Mouse (Mus musculus): Measurements from ENCODE around the gene Ccdc84. TPM values are rescaled to one million over a fixed set of nuclear protein-coding genes. Genes with fewer than 3 reads are reported as not detected.
A peak's percentile ranks its signal among the peaks of the same experiment; 100 is the strongest.

Ccdc84 gene
- polyA plus RNA-seq, 1 experiment = 30.9 TPM

GRCm38 (mm10) chr9:44407752-44408097, 10.6 kb downstream of the Ccdc84 start:
- no peak overlapping the region for H3K27ac ChIP-seq (ENCODE audit: control insufficient read depth, insufficient read depth, low read length)
- DNase-seq = no peak
- H3K27me3 ChIP-seq (ENCODE audit: control insufficient read depth, insufficient read depth, low read length) = no peaks in the 10 kb centered on the region
- H3K4me3 ChIP-seq (ENCODE audit: control insufficient read depth, insufficient read depth, low read length) = peak overlapping the region; percentile 91
- peaks cover 6% of the 10 kb centered on the region; the same call in 1 of the 2 replicates for H3K4me1 ChIP-seq (replicated peaks; ENCODE audit: control insufficient read depth, insufficient read depth, low read length)
- TF ChIP-seq CTCF (IDR thresholded peaks at IDR 0.05; ENCODE audit: borderline replicate concordance, control insufficient read depth, extremely low read depth, insufficient read depth, low read length, poor library complexity) = 0 out of 2 replicates have a peak, but pooled peaks have one; percentile 40
- TF ChIP-seq POLR2A (IDR thresholded peaks at IDR 0.05; ENCODE audit: control insufficient read depth, extremely low read depth, insufficient read depth, low read length, poor library complexity) = 0 out of 2 replicates have a peak, but pooled peaks have one; percentile 19
- H3K36me3 ChIP-seq (ENCODE audit: control insufficient read depth, insufficient read depth, low read length) = peaks cover 38% of the 10 kb centered on the region
- under 1% methylated on average over 24 of the region's 24 CpGs for WGBS

GRCm38 (mm10) chr9:44406906-44407751, 11.2 kb downstream of the Ccdc84 start, which contains the start of the genes Rps25 and Trappc4:
Rps25 (plus strand) TSS chr9:44407139.
Trappc4 (minus strand) TSS chr9:44407600.
- Histone ChIP-seq H3K36me3 (ENCODE audit: control insufficient read depth, insufficient read depth, low read length) (peaks cover 43% of the 10 kb centered on the region), H3K4me1 (replicated peaks; ENCODE audit: control insufficient read depth, insufficient read depth, low read length) (peaks cover 6% of the 10 kb centered on the region; the same call in 1 of the 2 replicates), H3K27ac (ENCODE audit: control insufficient read depth, insufficient read depth, low read length) (peak within 1 kb of the TSS; percentile 76), H3K4me3 (ENCODE audit: control insufficient read depth, insufficient read depth, low read length) (peak within 1 kb of the TSS; percentile 91), H3K27me3 (ENCODE audit: control insufficient read depth, insufficient read depth, low read length) (no peaks in the 10 kb centered on the region)
- under 1% methylated on average over 51 of the region's 51 CpGs for WGBS
- DNase-seq = peak; percentile 92
- peak; percentile 52 for TF ChIP-seq POLR2A (IDR thresholded peaks at IDR 0.05; ENCODE audit: control insufficient read depth, extremely low read depth, insufficient read depth, low read length, poor library complexity)
- TF ChIP-seq CTCF (IDR thresholded peaks at IDR 0.05; ENCODE audit: borderline replicate concordance, control insufficient read depth, extremely low read depth, insufficient read depth, low read length, poor library complexity) = no peak

- DNase-seq = no peak
- Histone ChIP-seq H3K27ac (ENCODE audit: control insufficient read depth, insufficient read depth, low read length) (no peak overlapping the region), H3K4me1 (replicated peaks; ENCODE audit: control insufficient read depth, insufficient read depth, low read length) (peaks cover 6% of the 10 kb centered on the region; the same call in 1 of the 2 replicates), H3K27me3 (ENCODE audit: control insufficient read depth, insufficient read depth, low read length) (no peaks in the 10 kb centered on the region), H3K4me3 (ENCODE audit: control insufficient read depth, insufficient read depth, low read length) (no peak overlapping the region), H3K36me3 (ENCODE audit: control insufficient read depth, insufficient read depth, low read length) (peaks cover 43% of the 10 kb centered on the region)
- TF ChIP-seq POLR2A (IDR thresholded peaks at IDR 0.05; ENCODE audit: control insufficient read depth, extremely low read depth, insufficient read depth, low read length, poor library complexity) (no peak), CTCF (IDR thresholded peaks at IDR 0.05; ENCODE audit: borderline replicate concordance, control insufficient read depth, extremely low read depth, insufficient read depth, low read length, poor library complexity) (no peak)
- 95% methylated on average over 3 of the region's 3 CpGs for WGBS
Measured at GRCm38 (mm10) chr9:44405011-44405410, 13.4 kb downstream of the Ccdc84 start.

DNA sequence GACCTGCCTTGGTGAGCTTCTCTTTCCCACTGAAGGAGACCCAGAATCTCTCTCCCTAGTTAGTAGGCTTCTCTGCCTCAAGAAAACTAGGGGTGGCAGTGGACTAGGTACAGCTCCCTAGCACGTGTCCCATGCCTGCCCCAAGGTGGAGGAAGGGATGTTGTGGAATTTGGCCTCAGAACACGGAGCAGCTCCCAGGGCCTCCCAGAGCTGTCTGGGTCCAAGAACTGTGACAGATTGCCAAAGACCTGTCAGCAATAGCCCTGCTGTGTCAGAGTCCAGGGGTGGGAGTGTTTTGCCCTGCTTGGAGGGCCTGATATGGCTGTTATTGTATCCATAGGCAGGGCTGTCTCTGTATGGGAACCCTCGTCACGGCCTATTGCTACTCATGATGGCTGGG, 17.3 kb downstream of the Ccdc84 start:
- no peak overlapping the region for H3K4me3 ChIP-seq (ENCODE audit: control insufficient read depth, insufficient read depth, low read length)
- no peak overlapping the region for H3K27ac ChIP-seq (ENCODE audit: control insufficient read depth, insufficient read depth, low read length)
- no peaks in the 10 kb centered on the region for H3K27me3 ChIP-seq (ENCODE audit: control insufficient read depth, insufficient read depth, low read length)
- peaks cover 36% of the 10 kb centered on the region for H3K36me3 ChIP-seq (ENCODE audit: control insufficient read depth, insufficient read depth, low read length)
- no peak for DNase-seq
- TF ChIP-seq CTCF (IDR thresholded peaks at IDR 0.05; ENCODE audit: borderline replicate concordance, control insufficient read depth, extremely low read depth, insufficient read depth, low read length, poor library complexity) (no peak), POLR2A (IDR thresholded peaks at IDR 0.05; ENCODE audit: control insufficient read depth, extremely low read depth, insufficient read depth, low read length, poor library complexity) (no peak)
- 92% methylated on average over 4 of the region's 4 CpGs for WGBS
- peaks cover 15% of the 10 kb centered on the region for H3K4me1 ChIP-seq (replicated peaks; ENCODE audit: control insufficient read depth, insufficient read depth, low read length)

GRCm38 (mm10) chr9:44399795-44400114, 18.6 kb downstream of the Ccdc84 start:
- WGBS = 96% methylated on average over 6 of the region's 6 CpGs
- no peak for DNase-seq
- peaks cover 14% of the 10 kb centered on the region for H3K4me1 ChIP-seq (replicated peaks; ENCODE audit: control insufficient read depth, insufficient read depth, low read length)

GRCm38 (mm10) chr9:44399114-44399794, 19.1 kb downstream of the Ccdc84 start:
- H3K4me3 ChIP-seq (ENCODE audit: control insufficient read depth, insufficient read depth, low read length) = no peak overlapping the region
- 95% methylated on average over 13 of the region's 13 CpGs for WGBS
- no peak for DNase-seq
- no peaks in the 10 kb centered on the region for H3K27me3 ChIP-seq (ENCODE audit: control insufficient read depth, insufficient read depth, low read length)
- no peak overlapping the region for H3K27ac ChIP-seq (ENCODE audit: control insufficient read depth, insufficient read depth, low read length)
- H3K36me3 ChIP-seq (ENCODE audit: control insufficient read depth, insufficient read depth, low read length) = peaks cover 26% of the 10 kb centered on the region
- H3K4me1 ChIP-seq (replicated peaks; ENCODE audit: control insufficient read depth, insufficient read depth, low read length) = peaks cover 14% of the 10 kb centered on the region
- no peak for TF ChIP-seq POLR2A (IDR thresholded peaks at IDR 0.05; ENCODE audit: control insufficient read depth, extremely low read depth, insufficient read depth, low read length, poor library complexity)

More at GRCm38 (mm10) chr9:44399795-44400114, 18.6 kb downstream of the Ccdc84 start:
- TF ChIP-seq POLR2A (IDR thresholded peaks at IDR 0.05; ENCODE audit: control insufficient read depth, extremely low read depth, insufficient read depth, low read length, poor library complexity) (no peak), CTCF (IDR thresholded peaks at IDR 0.05; ENCODE audit: borderline replicate concordance, control insufficient read depth, extremely low read depth, insufficient read depth, low read length, poor library complexity) (no peak)
- H3K36me3 ChIP-seq (ENCODE audit: control insufficient read depth, insufficient read depth, low read length) = peaks cover 31% of the 10 kb centered on the region
- H3K27ac ChIP-seq (ENCODE audit: control insufficient read depth, insufficient read depth, low read length) = no peak overlapping the region
- H3K4me3 ChIP-seq (ENCODE audit: control insufficient read depth, insufficient read depth, low read length) = no peak overlapping the region
- H3K27me3 ChIP-seq (ENCODE audit: control insufficient read depth, insufficient read depth, low read length) = no peaks in the 10 kb centered on the region
